Mouse (Mus musculus) right cerebral cortex, postnatal 25 days (tissue): ENCODE measurements around the gene Kitl.

ENCODE experiments used
- DNase-seq: peaks from one replicate; pipeline ENCODE4 v3.0.0; 2022

Kitl gene

DNA sequence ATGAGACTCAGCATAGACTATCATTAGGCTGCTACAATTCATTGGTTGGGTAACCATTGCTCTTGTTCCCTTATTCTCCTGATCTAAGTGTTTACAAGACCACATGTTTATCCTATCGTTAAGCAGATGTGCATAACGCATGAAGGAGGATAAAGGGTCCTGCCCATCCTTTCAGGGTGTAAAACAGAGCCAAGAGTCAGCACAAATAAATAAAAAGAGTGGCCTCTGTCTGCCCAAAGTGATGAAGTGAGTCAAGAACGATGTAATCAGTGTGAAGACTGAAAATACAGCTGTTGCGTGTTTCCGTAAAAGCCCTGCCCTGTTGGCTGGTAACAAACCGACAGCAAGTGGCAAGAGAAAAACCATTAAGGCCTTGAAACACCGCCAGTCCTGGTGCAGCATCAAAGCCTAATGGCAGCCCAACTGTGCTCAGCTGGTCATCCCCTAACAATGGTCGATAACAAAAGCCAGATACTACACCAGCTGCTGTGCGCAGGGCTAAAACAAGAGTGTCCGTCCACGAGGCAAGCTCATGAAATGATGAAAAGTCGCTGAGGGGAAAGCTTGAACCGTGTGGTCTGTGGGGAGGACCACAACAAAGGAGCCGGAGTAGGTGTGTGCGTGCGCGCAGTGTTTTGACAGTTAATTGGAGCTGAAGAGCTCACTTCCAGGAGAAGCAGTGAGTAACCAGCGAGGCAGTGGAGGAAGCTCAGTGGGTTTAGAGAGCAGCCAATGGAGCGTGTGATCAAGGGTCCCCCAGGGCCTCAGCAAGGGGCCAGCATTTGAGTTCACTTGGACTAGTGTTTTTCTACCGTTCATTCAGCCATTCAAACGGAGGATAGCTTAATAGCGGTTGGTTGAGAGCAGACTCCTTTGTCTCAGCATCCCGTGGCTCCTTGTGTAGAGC is 112.7 kb downstream of the Kitl start:
- DNase-seq = no peak

DNA sequence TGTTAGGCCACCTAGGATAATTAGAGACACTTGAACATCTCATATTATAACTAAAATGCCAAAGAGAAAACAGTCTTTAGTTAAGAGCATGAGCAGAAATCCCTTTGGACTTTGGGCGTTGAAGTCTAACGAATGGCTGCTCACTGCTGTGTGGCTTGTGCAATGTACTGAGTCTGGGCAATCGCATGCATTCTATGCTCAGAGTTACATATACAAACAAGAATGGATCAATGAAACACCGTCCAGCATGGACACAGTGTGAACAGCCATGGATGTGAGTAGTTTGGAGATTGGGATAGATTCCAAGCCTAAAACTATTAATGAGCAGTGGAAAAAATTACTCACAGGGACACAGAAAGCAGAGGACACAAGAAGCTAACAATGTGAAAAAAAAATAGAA is 116.2 kb downstream of the Kitl start:
- DNase-seq = no peak

DNA sequence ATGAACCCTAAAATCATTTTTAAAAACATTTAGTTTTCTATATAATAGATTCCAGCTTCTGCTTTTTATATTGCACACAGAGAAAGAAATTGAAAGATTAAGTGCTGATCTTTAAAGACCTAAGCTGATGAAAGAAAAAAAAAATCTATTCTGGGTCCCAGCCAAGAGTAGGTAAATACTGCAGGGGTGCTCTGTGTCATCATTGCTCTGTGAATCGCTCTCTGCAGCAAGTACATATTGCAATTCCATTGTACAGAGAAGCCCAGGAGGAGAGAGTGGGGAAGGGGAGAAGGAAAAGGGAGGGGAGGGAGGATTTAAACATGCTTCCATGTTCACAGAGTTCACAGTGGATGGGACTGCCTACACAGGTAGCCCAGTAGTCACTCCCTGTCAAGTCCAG is 116.9 kb downstream of the Kitl start:
- no peak for DNase-seq

DNA sequence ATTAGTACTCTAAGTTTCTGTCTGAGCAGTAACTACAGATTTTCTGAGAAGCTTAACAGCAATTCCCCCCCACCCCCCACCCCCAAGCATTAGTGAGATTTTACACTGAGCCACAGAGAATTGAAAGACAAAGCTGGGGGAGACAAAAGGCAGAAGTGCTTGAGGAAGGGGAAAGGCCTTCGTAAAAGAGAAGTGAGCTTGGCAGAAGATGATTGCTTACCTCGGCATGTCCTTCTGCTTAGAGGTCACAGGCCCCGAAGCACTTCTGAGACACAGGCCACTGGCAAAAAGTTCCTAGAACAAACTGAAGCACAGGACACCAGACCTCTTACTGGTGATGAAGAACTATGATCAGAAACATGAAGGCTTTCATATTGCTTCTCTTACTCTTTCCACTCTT is 123.1 kb downstream of the Kitl start:
- no peak for DNase-seq

DNA sequence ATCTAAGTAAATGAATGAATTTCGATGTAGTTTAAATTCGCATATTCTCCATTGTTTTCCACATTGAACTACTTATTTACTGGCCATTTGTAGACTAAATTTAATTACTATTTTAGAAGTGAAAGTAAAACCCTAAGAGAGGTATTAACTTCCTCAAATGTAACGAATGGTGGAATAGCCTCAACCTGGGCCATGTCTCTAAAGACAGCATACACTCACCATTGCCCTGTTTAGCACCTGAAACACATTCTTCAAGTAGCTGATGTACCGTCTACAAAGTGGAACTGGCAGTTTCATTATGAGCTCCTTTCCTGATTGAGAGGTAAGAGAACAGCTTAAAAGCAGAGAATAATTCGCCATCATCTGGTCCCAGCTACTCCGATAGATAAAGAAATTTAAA is 132.7 kb downstream of the Kitl start:
- no peak for DNase-seq
